Mouse (Mus musculus) megakaryocyte, adult 5-6 weeks (primary cell): Measurements from ENCODE around the gene Ctsz. TPM values are rescaled to one million over a fixed set of nuclear protein-coding genes. Genes with fewer than 3 reads are reported as not detected.

Source experiments
- ATAC-seq: 2 replicates; pipeline ENCODE4 v1.8.0; 2016; ENCODE audit warnings: mild to moderate bottlenecking, inconsistent platforms; ENCODE audit not compliant: poor library complexity, severe bottlenecking
- total RNA-seq, 2 experiments: library from RNA; stranded (forward) in 1 of 2; stranded (reverse) in 1 of 2; fragments of 153-499, 151-499 nt in 1 of 2; fragments of 221-1000, 200-1000 nt in 1 of 2; gene quantifications; 2 replicates each; pipeline versions ENCODE4 v1.2.3 to v1.2.4; 2015 to 2017

Gene Ctsz
- total RNA-seq, 2 experiments from 2014 or later = 282 to 414 TPM

DNA sequence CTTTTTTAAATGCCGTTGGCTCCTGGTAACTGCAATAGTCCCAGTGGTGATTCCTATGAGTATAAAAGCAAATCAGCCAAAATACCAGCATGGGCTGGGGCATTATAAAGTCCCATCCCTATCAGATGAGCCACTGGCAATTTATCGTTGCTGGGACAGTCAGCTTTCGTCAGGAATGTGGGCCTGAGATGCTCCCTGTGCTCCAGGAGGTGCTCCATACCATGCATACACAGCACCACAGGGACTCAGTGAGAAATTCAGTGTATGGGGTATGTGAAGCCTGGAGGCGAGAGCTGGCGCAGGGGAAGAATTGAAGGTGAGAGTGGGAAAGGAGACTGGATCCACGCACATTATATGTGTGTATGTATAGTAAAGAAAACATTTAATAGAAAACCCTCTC is 41.0 kb downstream of the Ctsz start:
- no peak for ATAC-seq

DNA sequence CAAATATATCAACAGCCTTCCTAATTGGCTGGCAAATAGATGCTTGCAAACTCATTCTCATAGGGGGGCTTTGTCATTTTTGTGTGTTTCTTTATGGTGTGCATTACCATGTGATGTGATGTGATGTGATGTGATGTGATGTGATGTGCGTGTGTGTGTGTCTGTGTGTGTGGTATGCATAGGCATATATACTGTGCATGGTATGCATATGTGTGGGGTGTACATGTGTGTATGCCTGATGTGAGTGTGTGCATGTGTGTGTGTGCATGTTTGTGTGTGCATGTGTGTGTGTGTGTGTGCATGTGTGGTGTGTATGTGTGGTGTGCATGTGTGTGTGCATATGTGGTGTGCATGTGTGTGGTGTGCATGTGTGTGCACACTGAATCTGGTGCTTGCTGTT is 41.8 kb downstream of the Ctsz start:
- ATAC-seq = no peak

DNA sequence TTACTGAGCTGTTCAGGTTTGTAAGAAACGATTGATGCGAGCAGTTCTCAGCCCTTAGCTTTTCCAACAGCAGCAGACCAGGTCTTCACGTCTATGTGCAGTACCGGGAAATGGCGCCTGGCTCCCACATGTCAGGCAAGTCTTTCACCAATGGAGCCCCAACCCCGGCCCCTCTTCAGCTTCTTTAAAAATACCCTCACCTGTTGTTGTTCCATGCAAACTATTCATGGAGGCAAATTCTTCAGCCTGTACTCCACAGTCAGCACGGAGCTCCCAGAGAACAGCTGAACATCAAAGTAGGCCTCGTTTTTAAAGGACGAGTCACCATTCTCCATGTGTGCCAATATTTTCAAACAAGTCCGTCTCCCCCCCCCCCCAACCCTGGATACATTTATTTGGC is 42.2 kb downstream of the Ctsz start:
- no peak for ATAC-seq

DNA sequence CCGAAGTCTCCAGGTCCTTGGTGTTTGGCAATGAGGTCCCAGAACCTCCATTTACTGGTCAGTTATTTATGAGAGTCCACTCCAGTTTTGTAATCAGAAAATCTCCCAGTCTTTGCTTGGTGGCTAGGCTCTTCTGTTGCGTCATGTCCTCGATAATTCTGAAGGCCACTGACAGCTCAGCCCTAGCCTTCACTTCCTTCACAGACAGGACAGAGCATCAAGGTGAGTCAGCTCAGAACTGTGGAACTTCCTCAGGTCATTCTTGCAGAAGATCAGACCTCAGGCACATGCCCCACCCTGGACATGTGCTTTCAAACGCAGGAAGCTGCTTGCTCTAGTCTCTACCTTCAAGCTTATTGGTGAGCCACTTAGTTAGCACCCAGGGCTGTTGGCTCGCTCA is 45.5 kb downstream of the Ctsz start:
- peak; percentile 51; the same call in 1 of the 2 replicates for ATAC-seq

DNA sequence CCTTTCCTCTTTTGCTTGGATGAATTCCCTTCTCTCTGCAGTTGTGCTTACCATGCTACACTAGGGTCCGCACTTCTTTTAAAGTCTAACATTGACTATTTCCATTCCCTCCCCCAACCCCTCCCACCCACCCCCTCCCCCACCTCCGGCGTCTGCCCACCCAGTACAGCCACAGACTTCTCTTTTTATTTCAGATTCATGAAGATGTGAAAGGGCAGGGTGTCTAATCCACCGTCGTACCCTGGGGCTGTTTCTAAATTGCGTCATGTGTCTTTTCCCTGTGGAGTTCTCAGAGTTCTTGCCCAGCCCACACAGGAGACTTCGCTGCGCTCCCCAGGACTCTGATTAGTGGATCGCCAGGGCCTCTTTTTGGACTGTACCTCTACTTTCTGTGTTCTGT is 46.3 kb downstream of the Ctsz start:
- ATAC-seq = no peak

DNA sequence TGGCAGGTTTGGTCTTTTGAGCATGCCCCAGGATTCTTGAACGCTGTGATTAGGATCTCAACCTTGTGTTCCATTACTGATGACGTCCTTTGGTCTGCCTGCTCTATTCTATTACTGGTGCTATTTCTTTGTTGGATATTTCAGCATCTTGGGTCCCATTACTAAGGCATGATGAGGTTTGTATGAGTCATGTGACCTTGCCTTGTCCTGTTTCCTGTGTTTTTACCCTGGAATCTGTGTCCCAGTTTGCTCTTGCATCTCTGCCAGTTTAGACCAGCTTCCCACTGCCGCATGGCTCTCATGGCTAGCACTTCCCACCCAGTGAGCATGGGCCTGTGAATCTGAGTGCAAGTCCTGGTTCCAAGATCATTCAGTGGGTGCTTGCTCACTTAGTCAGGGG is 46.9 kb downstream of the Ctsz start:
- no peak for ATAC-seq

DNA sequence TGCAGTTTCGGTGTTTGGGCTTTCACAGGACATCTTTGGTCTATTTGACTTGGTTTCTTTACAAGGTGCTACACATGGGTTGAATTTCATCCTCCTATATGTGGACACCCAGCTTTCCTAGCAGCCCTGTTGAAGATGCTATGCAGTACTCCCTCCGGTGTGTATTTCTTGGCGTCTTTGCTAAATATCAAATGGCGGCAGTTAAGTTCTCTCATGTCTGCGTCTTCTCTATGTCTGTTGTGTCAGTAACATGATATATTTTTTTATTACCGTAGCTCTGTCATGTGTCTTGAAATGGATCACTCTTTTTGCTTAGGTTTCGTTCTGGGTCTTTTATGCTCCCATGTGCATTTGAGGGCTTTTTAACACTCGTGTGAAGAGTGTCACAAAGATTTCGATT is 57.8 kb downstream of the Ctsz start:
- no peak for ATAC-seq

Other genes starting within 250 kb of the Ctsz start
- 518 and 554 TPM in 2 replicates for gene Gnas, start 154.7 kb downstream of the Ctsz start, total RNA-seq (2015)
- gene Gnas, start 154.7 kb downstream of the Ctsz start, total RNA-seq (2017) = 238 and 262 TPM in 2 replicates
- gene Gm20721, start 92.3 kb downstream of the Ctsz start, total RNA-seq (2015) = 0.21 TPM in 1 of 2 replicates, not detected in the other
- gene Gm20721, start 92.3 kb downstream of the Ctsz start, total RNA-seq (2017) = 1.5 and 3.4 TPM in 2 replicates
- 24.5 and 25.5 TPM in 2 replicates for gene Nelfcd, start 23.2 kb downstream of the Ctsz start, total RNA-seq (2015)
- 26.3 and 39.0 TPM in 2 replicates for gene Nelfcd, start 23.2 kb downstream of the Ctsz start, total RNA-seq (2017)
- not detected in 2 replicates for gene Tubb1, start 11.7 kb upstream of the Ctsz start, total RNA-seq (2015)
- gene Tubb1, start 11.7 kb upstream of the Ctsz start, total RNA-seq (2017) = 0.26 and 0.53 TPM in 2 replicates
- 421 and 466 TPM in 2 replicates for gene Atp5e, start 25.1 kb upstream of the Ctsz start, total RNA-seq (2015)
- 212 and 256 TPM in 2 replicates for gene Atp5e, start 25.1 kb upstream of the Ctsz start, total RNA-seq (2017)
- gene Prelid3b, start 34.0 kb upstream of the Ctsz start, total RNA-seq (2015) = 62.1 and 66.9 TPM in 2 replicates
- 141 and 145 TPM in 2 replicates for gene Prelid3b, start 34.0 kb upstream of the Ctsz start, total RNA-seq (2017)
- gene Zfp831, start 204.5 kb upstream of the Ctsz start, total RNA-seq (2015) = 2.5 and 3.1 TPM in 2 replicates
- 1.6 and 2.8 TPM in 2 replicates for gene Zfp831, start 204.5 kb upstream of the Ctsz start, total RNA-seq (2017)